Comparison of ENCODE assay signal across 41 mouse cellular contexts in the genomic region with DNA sequence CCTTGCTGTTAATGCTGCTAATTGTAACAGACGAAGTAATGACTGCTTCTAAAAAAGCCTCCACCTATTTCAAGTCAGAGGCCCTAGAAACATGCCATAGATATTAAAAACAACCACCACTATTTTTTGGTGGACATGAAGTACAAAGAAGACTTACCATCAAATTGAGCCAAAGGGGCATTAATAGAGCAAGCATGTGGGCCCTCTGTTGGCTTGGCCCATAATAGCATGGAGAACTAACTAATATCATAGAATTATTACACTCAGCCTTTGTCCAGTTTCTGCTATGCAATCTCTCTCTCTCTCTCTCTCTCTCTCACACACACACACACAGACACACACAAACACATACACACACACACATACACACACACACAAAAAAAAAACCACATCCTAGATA. TPM values are rescaled to one million over a fixed set of nuclear protein-coding genes. Genes with fewer than 3 reads are reported as not detected.
DNase-seq lines count a peak whose midpoint lies in the region; ATAC-seq and TF ChIP-seq lines count a peak whose summit lies in the region.
"Had no signal": no experiment of that assay in that cellular context is flagged by ENCODE, and none has a peak within 500 bp of the region (broad histone marks: within the 10 kb centered on the region; RNA-seq: fewer than 3 reads in every experiment).

No protein-coding gene starts in this region.

- no peak overlapping the region for H3K4me3 ChIP-seq in kidney, postnatal 0 days (replicated peaks; ENCODE audit: low read depth, low read length)
- no peak overlapping the region for H3K4me3 ChIP-seq in midbrain, postnatal 0 days (ENCODE audit: low read depth, low read length)
- H3K4me3 ChIP-seq in midbrain, embryonic 13.5 days (replicated peaks) = no peak overlapping the region
- H3K4me3 ChIP-seq: erythroblast, embryonic 14.5 days; gastrocnemius, adult 2 months; heart, embryonic 12.5 days; hindbrain, embryonic 15.5 days; liver, embryonic 13.5 days; lung, embryonic 15.5 days; stomach, embryonic 15.5 days had no signal

- no peak overlapping the region for H3K4me2 ChIP-seq in kidney, postnatal 0 days (ENCODE audit: low read length)
- H3K4me2 ChIP-seq in midbrain, postnatal 0 days (ENCODE audit: low read depth, low read length, poor library complexity, severe bottlenecking) = no peak overlapping the region
- no peak overlapping the region for H3K4me2 ChIP-seq in midbrain, embryonic 13.5 days (replicated peaks)
- H3K4me2 ChIP-seq: heart, embryonic 12.5 days; hindbrain, embryonic 15.5 days; liver, embryonic 13.5 days; lung, embryonic 15.5 days; stomach, embryonic 15.5 days had no signal

- peak; percentile 32 for TF ChIP-seq CTCF in kidney, postnatal 0 days (IDR thresholded peaks at IDR 0.05; ENCODE audit: low read depth)
- TF ChIP-seq CTCF in midbrain, postnatal 0 days (IDR thresholded peaks at IDR 0.05) = peak; percentile 32

- no peak overlapping the region for H3K9ac ChIP-seq in kidney, postnatal 0 days (ENCODE audit: low read depth, low read length)
- H3K9ac ChIP-seq in midbrain, postnatal 0 days (replicated peaks; ENCODE audit: low read length, poor library complexity, severe bottlenecking) = no peak overlapping the region
- H3K9ac ChIP-seq in midbrain, embryonic 13.5 days (replicated peaks) = no peak overlapping the region
- H3K9ac ChIP-seq: heart, embryonic 12.5 days; hindbrain, embryonic 15.5 days; liver, embryonic 13.5 days; lung, embryonic 15.5 days; stomach, embryonic 15.5 days had no signal

- peak; percentile 29 to 45 for DNase-seq in cerebellum, postnatal 14 days
- no peak for DNase-seq in cerebellum, postnatal 25 days
- no peak for DNase-seq in kidney, postnatal 0 days (ENCODE audit: low spot score)
- no peak for DNase-seq in kidney, postnatal 4 days
- DNase-seq in midbrain, postnatal 0 days (ENCODE audit: low spot score) = peak; percentile 2
- no peak for DNase-seq in gastrocnemius, adult 8-10 months (ENCODE audit: low spot score in 2 of 2)
- DNase-seq: adrenal gland, adult 2 months; adrenal gland, postnatal 36 days; cerebellum, adult 2 months; gastrocnemius, adult 2 months; heart, postnatal 10 days; kidney, adult 9 months; kidney, postnatal 14 days; left cerebral cortex, postnatal 4 days; liver, embryonic 13.5 days; lung, postnatal 4 days; midbrain, embryonic 14.5 days; right cerebral cortex, postnatal 25 days; thymus, adult 2 months; thymus, postnatal 36 days had no signal

- no peaks in the 10 kb centered on the region for H3K4me1 ChIP-seq in kidney, postnatal 0 days (replicated peaks; ENCODE audit: insufficient read depth, low read length)
- no peaks in the 10 kb centered on the region for H3K4me1 ChIP-seq in midbrain, postnatal 0 days (ENCODE audit: insufficient read depth, low read length)
- no peaks in the 10 kb centered on the region for H3K4me1 ChIP-seq in midbrain, embryonic 13.5 days (replicated peaks)
- H3K4me1 ChIP-seq: heart, embryonic 12.5 days; hindbrain, embryonic 15.5 days; liver, embryonic 13.5 days; lung, embryonic 15.5 days; stomach, embryonic 15.5 days had no signal

- no peak overlapping the region for H3K27ac ChIP-seq in kidney, postnatal 0 days
- no peak overlapping the region for H3K27ac ChIP-seq in midbrain, postnatal 0 days (ENCODE audit: low read depth, low read length)
- H3K27ac ChIP-seq in midbrain, embryonic 13.5 days = no peak overlapping the region
- H3K27ac ChIP-seq: gastrocnemius, adult 2 months; hindbrain, embryonic 15.5 days; liver, embryonic 13.5 days; lung, embryonic 15.5 days; stomach, embryonic 15.5 days had no signal

- no peaks in the 10 kb centered on the region for H3K9me3 ChIP-seq in kidney, postnatal 0 days (replicated peaks; ENCODE audit: low read length)
- no peaks in the 10 kb centered on the region for H3K9me3 ChIP-seq in midbrain, postnatal 0 days (ENCODE audit: low read length)
- H3K9me3 ChIP-seq in midbrain, embryonic 13.5 days = no peaks in the 10 kb centered on the region
- H3K9me3 ChIP-seq: heart, embryonic 12.5 days; hindbrain, embryonic 15.5 days; liver, embryonic 13.5 days; lung, embryonic 15.5 days; stomach, embryonic 15.5 days had no signal

- WGBS in kidney, postnatal 0 days = 84% methylated on average over 1 of the region's 1 CpGs
- WGBS in midbrain, postnatal 0 days = 83% methylated on average over 1 of the region's 1 CpGs
- whole genome bisulfite sequencing in midbrain, embryonic 13.5 days = 87% methylated on average over 1 of the region's 1 CpGs

- no peaks in the 10 kb centered on the region for H3K27me3 ChIP-seq in kidney, postnatal 0 days (ENCODE audit: insufficient read depth, low read length)
- no peaks in the 10 kb centered on the region for H3K27me3 ChIP-seq in midbrain, postnatal 0 days (ENCODE audit: insufficient read depth, low read length)
- H3K27me3 ChIP-seq in midbrain, embryonic 13.5 days = no peaks in the 10 kb centered on the region
- H3K27me3 ChIP-seq: heart, embryonic 12.5 days; hindbrain, embryonic 15.5 days; liver, embryonic 13.5 days; lung, embryonic 15.5 days; stomach, embryonic 15.5 days had no signal

- ATAC-seq in kidney, postnatal 0 days (replicated peaks; ENCODE audit: low FRiP score, low read depth) = no peak
- no peak for ATAC-seq in midbrain, postnatal 0 days (ENCODE audit: low FRiP score)
- no peak for ATAC-seq in midbrain, embryonic 13.5 days
- 0 out of 2 replicates have a peak, but pooled peaks have one; percentile 36 for ATAC-seq in common myeloid progenitor, adult 5-6 weeks (replicated peaks; ENCODE audit: low read depth, poor library complexity, severe bottlenecking)
- ATAC-seq: activated CD4-positive, CD25-positive, alpha-beta regulatory T cell, adult 4 months; CD4-positive, CD25-positive, alpha-beta regulatory T cell, adult 4 months; forebrain, embryonic 16.5 days; intestine, embryonic 16.5 days had no signal

- H3K36me3 ChIP-seq in kidney, postnatal 0 days (ENCODE audit: insufficient read depth, low read length) = no peaks in the 10 kb centered on the region
- H3K36me3 ChIP-seq in midbrain, postnatal 0 days (ENCODE audit: insufficient read depth, low read length) = no peaks in the 10 kb centered on the region
- no peaks in the 10 kb centered on the region for H3K36me3 ChIP-seq in midbrain, embryonic 13.5 days
- H3K36me3 ChIP-seq: heart, embryonic 12.5 days; hindbrain, embryonic 15.5 days; liver, embryonic 13.5 days; lung, embryonic 15.5 days; stomach, embryonic 15.5 days had no signal

RNA-seq across cellular contexts. Expression of gene Bpifb9b, which starts 14.2 kb away (rescaled TPM):
- not detected in 2 replicates for polyA plus RNA-seq in kidney, postnatal 0 days (2015; fragmentation: Nextera tagmentation; extraction: Ambion mirVana)
- total RNA-seq in midbrain, postnatal 0 days (2014; rRNA removed) = 0.38 and 1.3 TPM in 2 replicates
- polyA plus RNA-seq in midbrain, postnatal 0 days (2015; fragmentation: Nextera tagmentation; extraction: Ambion mirVana) = 1.7 TPM in 1 of 2 replicates, not detected in the other
- polyA plus RNA-seq in midbrain, embryonic 13.5 days (2015; fragmentation: Nextera tagmentation; extraction: Ambion mirVana) = not detected in 2 replicates
- not detected in 2 replicates for total RNA-seq in common myeloid progenitor, adult 5-6 weeks (2017)
- 1 to 10 TPM in 1 of 4 experiments, not detected in 3; 1.2 TPM for total RNA-seq in gastrocnemius, adult 8-10 months (2022)
- total RNA-seq: adrenal gland, adult 2 months; adrenal gland, postnatal 36 days; gastrocnemius, adult 2 months; granulocyte monocyte progenitor cell, adult 5-6 weeks; heart, postnatal 10 days; hematopoietic stem cell, adult 5-6 weeks; layer of hippocampus, postnatal 25 days; left cerebral cortex, postnatal 4 days; megakaryocyte-erythroid progenitor cell, adult 5-6 weeks; neutrophil, adult 5-6 weeks had no signal
- polyA plus RNA-seq: activated CD4-positive, CD25-positive, alpha-beta regulatory T cell, adult 4 months; adrenal gland, adult 2 months; CD4-positive, CD25-positive, alpha-beta regulatory T cell, adult 4 months; cerebellum, adult 2 months; cortical plate, adult 2 months; erythroblast, embryonic 14.5 days; forebrain, embryonic 11.5 days; forebrain, embryonic 16.5 days; heart, embryonic 12.5 days; hindbrain, embryonic 15.5 days; intestine, embryonic 16.5 days; limb, embryonic 14.5 days; liver, embryonic 13.5 days; lung, embryonic 15.5 days; midbrain, embryonic 14.5 days; neural tube, embryonic 11.5 days; stomach, embryonic 15.5 days had no signal

RNA-seq across cellular contexts. Expression of gene Bpifb9a, which starts 35.2 kb away (rescaled TPM):
- not detected in 2 replicates for polyA plus RNA-seq in kidney, postnatal 0 days (2015; fragmentation: Nextera tagmentation; extraction: Ambion mirVana)
- total RNA-seq in midbrain, postnatal 0 days (2014; rRNA removed) = not detected in 2 replicates
- polyA plus RNA-seq in midbrain, postnatal 0 days (2015; fragmentation: Nextera tagmentation; extraction: Ambion mirVana) = 0.47 TPM in 1 of 2 replicates, not detected in the other
- not detected in 2 replicates for polyA plus RNA-seq in midbrain, embryonic 13.5 days (2015; fragmentation: Nextera tagmentation; extraction: Ambion mirVana)
- not detected in 2 replicates for total RNA-seq in common myeloid progenitor, adult 5-6 weeks (2017)
- 1 to 10 TPM in 1 of 4 experiments, not detected in 3; 1.1 TPM for total RNA-seq in gastrocnemius, adult 8-10 months (2022)
- total RNA-seq: adrenal gland, adult 2 months; adrenal gland, postnatal 36 days; gastrocnemius, adult 2 months; granulocyte monocyte progenitor cell, adult 5-6 weeks; heart, postnatal 10 days; hematopoietic stem cell, adult 5-6 weeks; layer of hippocampus, postnatal 25 days; left cerebral cortex, postnatal 4 days; megakaryocyte-erythroid progenitor cell, adult 5-6 weeks; neutrophil, adult 5-6 weeks had no signal
- polyA plus RNA-seq: activated CD4-positive, CD25-positive, alpha-beta regulatory T cell, adult 4 months; adrenal gland, adult 2 months; CD4-positive, CD25-positive, alpha-beta regulatory T cell, adult 4 months; cerebellum, adult 2 months; cortical plate, adult 2 months; embryonic facial prominence, embryonic 14.5 days; erythroblast, embryonic 14.5 days; forebrain, embryonic 11.5 days; forebrain, embryonic 16.5 days; hindbrain, embryonic 15.5 days; intestine, embryonic 16.5 days; limb, embryonic 14.5 days; liver, embryonic 13.5 days; lung, embryonic 15.5 days; midbrain, embryonic 14.5 days; neural tube, embryonic 11.5 days; stomach, embryonic 15.5 days had no signal

Comparison
In these comparisons a context has a peak if more than half of its experiments do, and no peak if none do; other contexts are left out.
1. DNase-seq: peak in cerebellum, postnatal 14 days (2 of 2) and midbrain, postnatal 0 days (single experiment); none in cerebellum, postnatal 25 days (0 of 2), kidney, postnatal 0 days (single experiment), kidney, postnatal 4 days (0 of 2) and gastrocnemius, adult 8-10 months (0 of 2).